Mouse (Mus musculus) kidney, embryonic 16.5 days (tissue): Measurements from ENCODE around the gene Lgals3bp. TPM values are rescaled to one million over a fixed set of nuclear protein-coding genes. Genes with fewer than 3 reads are reported as not detected.

Source experiments
- ATAC-seq: fragments of 200-750 bp; cut with Nextera tagmentation; 2 replicates; pipeline ENCODE4 v1.8.0; 2017; ENCODE audit warnings: moderate TSS enrichment; ENCODE audit not compliant: low FRiP score, low TSS enrichment
- H3K27ac ChIP-seq: fragments of 300-500 bp; sonication (generic); 2 replicates; pipeline ENCODE4 v1.5.1; 2014; ENCODE audit warnings: low read length
- H3K27me3 ChIP-seq: fragments of 300-500 bp; sonication (generic); 2 replicates; pipeline ENCODE4 v1.6.1; 2014; ENCODE audit warnings: low read length, control low read depth, mixed read lengths; ENCODE audit not compliant: insufficient read depth
- H3K36me3 ChIP-seq: fragments of 300-500 bp; sonication (generic); 2 replicates; pipeline ENCODE4 v1.6.1; 2014; ENCODE audit warnings: low read length, control low read depth, mixed read lengths; ENCODE audit not compliant: insufficient read depth
- H3K4me1 ChIP-seq: fragments of 300-500 bp; sonication (generic); 2 replicates; pipeline ENCODE4 v1.6.1; 2014; ENCODE audit warnings: low read length, control low read depth, mixed read lengths; ENCODE audit not compliant: insufficient read depth
- H3K4me2 ChIP-seq: fragments of 300-500 bp; sonication (generic); replicated peaks from 2 replicates; pipeline ENCODE4 v1.6.1; 2014; ENCODE audit warnings: low read depth, low read length
- H3K4me3 ChIP-seq: fragments of 300-500 bp; sonication (generic); 2 replicates; pipeline ENCODE4 v1.5.1; 2014; ENCODE audit warnings: mild to moderate bottlenecking, low read length
- H3K9ac ChIP-seq: fragments of 300-500 bp; sonication (generic); replicated peaks from 2 replicates; pipeline ENCODE4 v1.6.1; 2014; ENCODE audit warnings: low read length
- H3K9me3 ChIP-seq: fragments of 300-500 bp; sonication (generic); 2 replicates; pipeline ENCODE4 v1.6.1; 2016; ENCODE audit warnings: low read length, control low read depth
- WGBS: fragments of 180-500 bp; shearing (Covaris S2); extraction: QIAGEN DNeasy Blood & Tissue Kit; methylation state at CpG from one replicate; pipeline ENCODE4 v1.1.7; 2014; 5-methylcytosine and 5-hydroxymethylcytosine counted together
- polyA plus RNA-seq: library from polyadenylated mRNA; unstranded; fragments of >200 nt; fragmentation: Nextera tagmentation; extraction: Ambion mirVana; gene quantifications from 2 replicates; pipeline ENCODE4 v1.2.1, GENCODE M21; 2015

Gene Lgals3bp
- polyA plus RNA-seq, 1 experiment from 2014 or later, result 14.9 TPM

GRCm38 (mm10) chr11:118369657-118370056 lies 32.2 kb downstream of the Lgals3bp start:
- Histone ChIP-seq H3K27ac (no peak overlapping the region), H3K4me2 (no peak overlapping the region), H3K9ac (no peak overlapping the region), H3K4me3 (no peak overlapping the region), H3K9me3 (no peaks in the 10 kb centered on the region), H3K36me3 (no peaks in the 10 kb centered on the region), H3K27me3 (no peaks in the 10 kb centered on the region), H3K4me1 (peaks cover 17% of the 10 kb centered on the region)
- WGBS, result 71% methylated on average over 8 of the region's 8 CpGs
- ATAC-seq, result no peak

- 82% methylated on average over 5 of the region's 5 CpGs for WGBS
- Histone ChIP-seq H3K36me3 (no peaks in the 10 kb centered on the region), H3K4me2 (no peak overlapping the region), H3K9ac (no peak overlapping the region), H3K27me3 (no peaks in the 10 kb centered on the region), H3K27ac (no peak overlapping the region), H3K4me3 (no peak overlapping the region), H3K4me1 (peaks cover 18% of the 10 kb centered on the region), H3K9me3 (no peaks in the 10 kb centered on the region)
- no peak for ATAC-seq
Measured at GRCm38 (mm10) chr11:118369251-118369650, 32.6 kb downstream of the Lgals3bp start.

- H3K4me1 ChIP-seq, result peaks cover 25% of the 10 kb centered on the region
- no peaks in the 10 kb centered on the region for H3K27me3 ChIP-seq
- H3K9me3 ChIP-seq, result no peaks in the 10 kb centered on the region
- no peak overlapping the region for H3K4me2 ChIP-seq
- no peaks in the 10 kb centered on the region for H3K36me3 ChIP-seq
- H3K4me3 ChIP-seq, result no peak overlapping the region
- ATAC-seq, result no peak
- no peak overlapping the region for H3K27ac ChIP-seq
- H3K9ac ChIP-seq, result no peak overlapping the region
- 62% methylated on average over 3 of the region's 3 CpGs for WGBS
Measured at GRCm38 (mm10) chr11:118368330-118368729, 33.6 kb downstream of the Lgals3bp start.

- H3K4me1 ChIP-seq, result peaks cover 42% of the 10 kb centered on the region
- H3K4me3 ChIP-seq, result no peak overlapping the region
- no peak overlapping the region for H3K27ac ChIP-seq
- H3K27me3 ChIP-seq, result no peaks in the 10 kb centered on the region
- no peaks in the 10 kb centered on the region for H3K36me3 ChIP-seq
- no peak for ATAC-seq
- H3K4me2 ChIP-seq, result no peak overlapping the region
- H3K9me3 ChIP-seq, result no peaks in the 10 kb centered on the region
- H3K9ac ChIP-seq, result no peak overlapping the region
- 71% methylated on average over 8 of the region's 8 CpGs for WGBS
Measured at GRCm38 (mm10) chr11:118366559-118366958, 35.3 kb downstream of the Lgals3bp start.

- 36% methylated on average over 3 of the region's 3 CpGs for WGBS
Measured at GRCm38 (mm10) chr11:118366108-118366507, 35.8 kb downstream of the Lgals3bp start.

GRCm38 (mm10) chr11:118365171-118365570 lies 36.7 kb downstream of the Lgals3bp start:
- WGBS, result 25% methylated on average over 7 of the region's 7 CpGs
- no peak overlapping the region for H3K4me2 ChIP-seq
- H3K9me3 ChIP-seq, result no peaks in the 10 kb centered on the region
- peaks cover 52% of the 10 kb centered on the region for H3K4me1 ChIP-seq
- ATAC-seq, result peak; percentile 22
- no peak overlapping the region for H3K4me3 ChIP-seq
- no peak overlapping the region for H3K9ac ChIP-seq
- H3K36me3 ChIP-seq, result no peaks in the 10 kb centered on the region
- H3K27ac ChIP-seq, result peak overlapping the region; percentile 78
- no peaks in the 10 kb centered on the region for H3K27me3 ChIP-seq

More at GRCm38 (mm10) chr11:118366108-118366507, 35.8 kb downstream of the Lgals3bp start:
- Histone ChIP-seq H3K9ac (no peak overlapping the region), H3K4me2 (no peak overlapping the region), H3K9me3 (no peaks in the 10 kb centered on the region), H3K4me1 (peaks cover 43% of the 10 kb centered on the region), H3K36me3 (no peaks in the 10 kb centered on the region), H3K4me3 (no peak overlapping the region), H3K27ac (no peak overlapping the region; the same call in 1 of the 2 replicates), H3K27me3 (no peaks in the 10 kb centered on the region)
- ATAC-seq, result no peak

GRCm38 (mm10) chr11:118364021-118364420 lies 37.9 kb downstream of the Lgals3bp start:
- Histone ChIP-seq H3K4me1 (peaks cover 52% of the 10 kb centered on the region), H3K4me2 (no peak overlapping the region), H3K27me3 (no peaks in the 10 kb centered on the region), H3K36me3 (no peaks in the 10 kb centered on the region), H3K4me3 (no peak overlapping the region), H3K9ac (no peak overlapping the region), H3K27ac (peak overlapping the region; percentile 79), H3K9me3 (no peaks in the 10 kb centered on the region)
- no peak for ATAC-seq
- 81% methylated on average over 4 of the region's 4 CpGs for WGBS

GRCm38 (mm10) chr11:118362971-118363518 lies 38.8 kb downstream of the Lgals3bp start:
- ATAC-seq, result peak; percentile 86
- Histone ChIP-seq H3K9me3 (no peaks in the 10 kb centered on the region), H3K4me2 (peak overlapping the region; percentile 26), H3K9ac (peak overlapping the region; percentile 46; the same call in 1 of the 2 replicates), H3K27ac (peak overlapping the region; percentile 79), H3K4me3 (no peak overlapping the region), H3K4me1 (peaks cover 52% of the 10 kb centered on the region), H3K27me3 (no peaks in the 10 kb centered on the region), H3K36me3 (no peaks in the 10 kb centered on the region)
- 1% methylated on average over 8 of the region's 8 CpGs for WGBS

GRCm38 (mm10) chr11:118362501-118362900 lies 39.4 kb downstream of the Lgals3bp start:
- H3K27ac ChIP-seq, result peak overlapping the region; percentile 79
- no peak overlapping the region for H3K4me3 ChIP-seq
- WGBS, result 44% methylated on average over 1 of the region's 1 CpGs
- H3K27me3 ChIP-seq, result no peaks in the 10 kb centered on the region
- ATAC-seq, result peak; percentile 34; the same call in 1 of the 2 replicates
- H3K9ac ChIP-seq, result peak overlapping the region; percentile 37; the same call in 1 of the 2 replicates
- H3K4me1 ChIP-seq, result peaks cover 52% of the 10 kb centered on the region
- H3K36me3 ChIP-seq, result no peaks in the 10 kb centered on the region
- no peaks in the 10 kb centered on the region for H3K9me3 ChIP-seq
- H3K4me2 ChIP-seq, result no peak overlapping the region

GRCm38 (mm10) chr11:118360907-118361341 lies 41.0 kb downstream of the Lgals3bp start:
- no peak for ATAC-seq

More at GRCm38 (mm10) chr11:118360907-118361341, 41.0 kb downstream of the Lgals3bp start:
- Histone ChIP-seq H3K9me3 (no peaks in the 10 kb centered on the region), H3K27ac (no peak overlapping the region), H3K4me3 (no peak overlapping the region), H3K36me3 (no peaks in the 10 kb centered on the region), H3K4me2 (no peak overlapping the region), H3K9ac (no peak overlapping the region), H3K27me3 (no peaks in the 10 kb centered on the region), H3K4me1 (peaks cover 47% of the 10 kb centered on the region)
- 51% methylated on average over 10 of the region's 10 CpGs for WGBS
